Mouse (Mus musculus) hindbrain, embryonic 13.5 days (tissue): ENCODE measurements around the gene Prrt4. TPM values are rescaled to one million over a fixed set of nuclear protein-coding genes. Genes with fewer than 3 reads are reported as not detected.
"Not testable (repeated sequence)": the region's sequence is repeated elsewhere in the genome, so short reads cannot be mapped to it uniquely, and the experiment has no call there.

Experiments
- ATAC-seq: fragments of 200-750 bp; cut with Nextera tagmentation; 2 replicates; pipeline ENCODE4 v1.8.0; 2017; ENCODE audit warnings: moderate TSS enrichment; ENCODE audit not compliant: low FRiP score
- H3K27ac ChIP-seq: fragments of 300-500 bp; sonication (generic); 2 replicates; pipeline ENCODE4 v1.5.1; 2015; ENCODE audit warnings: inconsistent platforms, mild to moderate bottlenecking, moderate library complexity
- H3K27me3 ChIP-seq: fragments of 300-500 bp; sonication (generic); 2 replicates; pipeline ENCODE4 v1.6.1; 2015; ENCODE audit warnings: mild to moderate bottlenecking, inconsistent platforms
- H3K36me3 ChIP-seq: fragments of 300-500 bp; sonication (generic); 2 replicates; pipeline ENCODE4 v1.6.1; 2015; ENCODE audit warnings: mild to moderate bottlenecking, inconsistent platforms
- H3K4me1 ChIP-seq: fragments of 300-500 bp; sonication (generic); replicated peaks from 2 replicates; pipeline ENCODE4 v1.6.1; 2015; ENCODE audit warnings: inconsistent platforms
- H3K4me2 ChIP-seq: fragments of 300-500 bp; sonication (generic); 2 replicates; pipeline ENCODE4 v1.6.1; 2015; ENCODE audit warnings: inconsistent platforms, mild to moderate bottlenecking, moderate library complexity
- H3K4me3 ChIP-seq: fragments of 300-500 bp; sonication (generic); 2 replicates; pipeline ENCODE4 v1.5.1; 2015; ENCODE audit warnings: mild to moderate bottlenecking, inconsistent platforms
- H3K9ac ChIP-seq: fragments of 300-500 bp; sonication (generic); 2 replicates; pipeline ENCODE4 v1.6.1; 2015; ENCODE audit warnings: mild to moderate bottlenecking, inconsistent platforms
- H3K9me3 ChIP-seq: fragments of 300-500 bp; sonication (generic); 2 replicates; pipeline ENCODE4 v1.6.1; 2016; ENCODE audit warnings: inconsistent platforms
- WGBS: fragments of 180-500 bp; shearing (Covaris S2); methylation state at CpG from one replicate; pipeline ENCODE4 v1.1.7; 2015; 5-methylcytosine and 5-hydroxymethylcytosine counted together
- polyA plus RNA-seq: library from polyadenylated mRNA; unstranded; fragments of >200 nt; fragmentation: Nextera tagmentation; extraction: Ambion mirVana; gene quantifications from 2 replicates; pipeline ENCODE4 v1.2.1, GENCODE M21; 2015

The Prrt4 gene
- 4.7 and 4.8 TPM in 2 replicates for polyA plus RNA-seq

DNA sequence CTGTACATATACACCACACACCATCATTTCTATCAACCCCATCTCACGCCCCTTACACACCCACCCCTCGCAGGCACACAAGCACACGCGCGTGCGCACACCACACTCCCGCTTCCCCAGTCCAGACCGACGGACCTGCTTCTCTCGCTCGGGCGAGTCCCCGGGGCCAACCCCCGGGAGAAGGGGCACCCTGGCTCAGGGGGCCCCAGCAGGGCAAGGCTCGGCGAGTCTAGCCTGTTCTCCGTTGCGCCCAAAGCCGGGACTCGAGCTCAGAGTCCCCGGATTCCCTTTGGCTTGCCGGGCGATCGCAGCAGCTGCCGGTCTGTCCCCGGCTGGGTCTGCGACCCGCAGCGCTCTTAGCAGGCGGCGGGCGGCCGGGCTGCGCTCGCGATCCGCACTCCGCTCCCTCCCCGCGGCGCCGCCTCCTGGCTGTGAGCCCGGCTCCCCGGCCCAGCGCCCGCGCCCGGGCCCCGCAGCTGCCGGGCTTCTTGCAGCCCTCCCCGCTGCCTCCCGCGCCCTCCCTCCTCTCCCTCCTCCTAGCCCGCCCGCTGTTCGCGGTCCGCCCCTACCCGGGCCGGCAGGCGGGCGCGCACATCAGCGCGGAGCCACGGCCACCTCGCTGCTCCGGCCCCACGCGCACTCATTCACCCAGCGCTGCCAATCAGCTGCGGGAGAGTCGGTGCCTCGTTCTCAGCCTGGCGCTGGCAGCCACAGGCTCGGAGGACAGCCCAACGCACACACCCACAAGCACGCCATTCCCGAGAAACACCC is at the start of gene Prrt4:
Gene Prrt4, minus strand, starts transcription at position 697 of the 771 bp plus-strand sequence.
- H3K9ac ChIP-seq: peak within 1 kb of the TSS; percentile 88
- H3K9me3 ChIP-seq: no peaks in the 10 kb centered on the region
- H3K27ac ChIP-seq: peak within 1 kb of the TSS; percentile 93
- no peaks in the 10 kb centered on the region for H3K36me3 ChIP-seq
- H3K4me3 ChIP-seq: peak within 1 kb of the TSS; percentile 64
- H3K27me3 ChIP-seq: peaks cover 58% of the 10 kb centered on the region
- peak within 1 kb of the TSS; percentile 80 for H3K4me2 ChIP-seq
- WGBS: under 1% methylated on average over 69 of the region's 79 CpGs
- H3K4me1 ChIP-seq: peaks cover 16% of the 10 kb centered on the region
- peak; percentile 83 for ATAC-seq

GRCm38 (mm10) chr6:29217717-29218116 is 38.3 kb upstream of the Prrt4 start:
- ATAC-seq, H3K27ac ChIP-seq, H3K9me3 ChIP-seq, H3K4me2 ChIP-seq, H3K36me3 ChIP-seq, H3K4me3 ChIP-seq, H3K9ac ChIP-seq: not testable (repeated sequence)
- H3K27me3 ChIP-seq: peaks cover 24% of the 10 kb centered on the region
- H3K4me1 ChIP-seq: peaks cover 39% of the 10 kb centered on the region
- 95% methylated on average over 2 of the region's 3 CpGs for WGBS

- peak; percentile 67 for ATAC-seq
- Histone ChIP-seq H3K27ac (peak within 1 kb of the TSS; percentile 52; the same call in 1 of the 2 replicates), H3K9me3 (no peaks in the 10 kb centered on the region), H3K4me3 (peak within 1 kb of the TSS; percentile 72), H3K4me1 (peaks cover 51% of the 10 kb centered on the region), H3K9ac (peak within 1 kb of the TSS; percentile 83), H3K4me2 (peak within 1 kb of the TSS; percentile 99), H3K36me3 (no peaks in the 10 kb centered on the region), H3K27me3 (peaks cover 24% of the 10 kb centered on the region)
- under 1% methylated on average over 48 of the region's 56 CpGs for WGBS
These were observed 36.6 kb upstream of the Prrt4 start, which contains the start of gene Impdh1 for GRCm38 (mm10) chr6:29215881-29216501. Gene Impdh1, minus strand, starts transcription at chr6:29216364.

DNA sequence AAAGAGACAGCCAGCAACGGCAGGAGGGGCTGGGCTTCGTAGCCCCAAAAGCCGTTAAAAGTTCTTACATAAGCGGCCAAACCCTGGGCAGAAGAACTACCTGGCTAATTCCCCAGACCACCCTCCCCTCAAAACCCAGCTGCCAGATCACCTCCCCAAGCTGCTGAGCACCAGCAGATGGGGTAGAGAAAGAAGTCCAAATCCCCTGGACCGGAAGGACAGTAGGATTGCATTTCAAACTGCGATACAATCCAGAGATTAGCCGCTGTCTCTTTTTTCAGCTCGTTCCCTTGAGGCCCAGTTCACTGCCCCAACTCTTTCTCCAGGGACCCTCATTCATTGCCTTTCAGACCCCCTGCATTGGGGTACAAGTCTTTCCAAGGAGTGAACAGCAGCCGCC is 35.8 kb upstream of the Prrt4 start:
- Histone ChIP-seq H3K9ac (peak overlapping the region; percentile 83), H3K4me2 (peak overlapping the region; percentile 99), H3K4me3 (peak overlapping the region; percentile 72), H3K4me1 (peaks cover 58% of the 10 kb centered on the region), H3K9me3 (no peaks in the 10 kb centered on the region), H3K27me3 (peaks cover 24% of the 10 kb centered on the region), H3K36me3 (no peaks in the 10 kb centered on the region), H3K27ac (no peak overlapping the region)
- ATAC-seq: no peak
- WGBS: 10% methylated on average over 9 of the region's 9 CpGs

DNA sequence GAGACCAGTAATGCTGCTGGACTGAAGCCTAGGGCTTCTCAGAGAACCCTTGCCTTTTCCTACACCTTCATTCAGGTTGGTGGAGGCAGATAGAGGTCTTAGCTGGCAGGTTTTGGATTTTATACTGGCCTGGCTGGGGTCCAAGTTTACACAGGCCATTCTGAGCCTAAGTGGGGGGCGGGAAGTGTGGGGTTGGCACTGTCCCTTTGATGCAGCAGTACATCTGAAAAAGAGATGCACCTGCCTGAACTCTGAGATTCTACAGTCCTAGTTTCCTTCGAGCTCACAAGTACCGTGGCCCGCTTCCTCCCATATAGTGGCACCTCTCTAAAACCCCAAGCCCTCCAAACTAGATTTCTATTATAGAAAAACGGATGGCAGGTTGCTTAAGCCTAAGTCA is 35.4 kb upstream of the Prrt4 start:
- H3K4me3 ChIP-seq: peak overlapping the region; percentile 72; the same call in 1 of the 2 replicates
- no peaks in the 10 kb centered on the region for H3K9me3 ChIP-seq
- H3K4me1 ChIP-seq: peaks cover 62% of the 10 kb centered on the region
- H3K9ac ChIP-seq: no peak overlapping the region
- H3K4me2 ChIP-seq: peak overlapping the region; percentile 99
- 32% methylated on average over 5 of the region's 5 CpGs for WGBS
- H3K27ac ChIP-seq: no peak overlapping the region
- peaks cover 24% of the 10 kb centered on the region for H3K27me3 ChIP-seq
- no peak for ATAC-seq
- no peaks in the 10 kb centered on the region for H3K36me3 ChIP-seq

- ATAC-seq: no peak
- H3K27me3 ChIP-seq: peaks cover 24% of the 10 kb centered on the region
- H3K9ac ChIP-seq: no peak overlapping the region
- peaks cover 66% of the 10 kb centered on the region for H3K4me1 ChIP-seq
- H3K4me2 ChIP-seq: no peak overlapping the region
- no peak overlapping the region for H3K27ac ChIP-seq
- no peak overlapping the region for H3K4me3 ChIP-seq
- WGBS: 5% methylated on average over 1 of the region's 1 CpGs
- no peaks in the 10 kb centered on the region for H3K9me3 ChIP-seq
- H3K36me3 ChIP-seq: no peaks in the 10 kb centered on the region
These were observed 34.9 kb upstream of the Prrt4 start for GRCm38 (mm10) chr6:29214245-29214644.

DNA sequence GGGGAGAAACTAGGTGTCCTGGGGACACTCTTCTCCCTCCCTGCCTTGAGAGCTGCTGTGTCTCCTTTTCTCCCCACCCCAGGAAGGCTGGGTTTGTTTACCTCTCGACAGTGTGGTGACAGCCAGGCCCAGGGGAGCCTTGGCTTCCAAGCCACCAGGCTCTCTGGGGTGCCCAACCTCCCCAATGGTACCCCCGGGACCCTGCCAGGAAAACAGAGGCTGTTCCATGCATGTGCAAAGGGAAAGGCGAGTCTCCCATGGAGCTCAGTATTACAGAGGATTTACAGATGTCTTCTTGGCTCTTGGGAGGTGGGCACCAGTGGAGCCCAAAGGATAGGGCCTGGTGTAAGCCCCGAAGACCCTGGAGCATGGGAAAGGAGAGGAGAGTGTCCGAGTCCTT is 34.1 kb upstream of the Prrt4 start:
- Histone ChIP-seq H3K9me3 (no peaks in the 10 kb centered on the region), H3K27me3 (peaks cover 24% of the 10 kb centered on the region), H3K9ac (no peak overlapping the region), H3K4me3 (no peak overlapping the region), H3K4me1 (peaks cover 74% of the 10 kb centered on the region), H3K36me3 (no peaks in the 10 kb centered on the region), H3K27ac (no peak overlapping the region), H3K4me2 (no peak overlapping the region)
- ATAC-seq: no peak
- 56% methylated on average over 5 of the region's 5 CpGs for WGBS

DNA sequence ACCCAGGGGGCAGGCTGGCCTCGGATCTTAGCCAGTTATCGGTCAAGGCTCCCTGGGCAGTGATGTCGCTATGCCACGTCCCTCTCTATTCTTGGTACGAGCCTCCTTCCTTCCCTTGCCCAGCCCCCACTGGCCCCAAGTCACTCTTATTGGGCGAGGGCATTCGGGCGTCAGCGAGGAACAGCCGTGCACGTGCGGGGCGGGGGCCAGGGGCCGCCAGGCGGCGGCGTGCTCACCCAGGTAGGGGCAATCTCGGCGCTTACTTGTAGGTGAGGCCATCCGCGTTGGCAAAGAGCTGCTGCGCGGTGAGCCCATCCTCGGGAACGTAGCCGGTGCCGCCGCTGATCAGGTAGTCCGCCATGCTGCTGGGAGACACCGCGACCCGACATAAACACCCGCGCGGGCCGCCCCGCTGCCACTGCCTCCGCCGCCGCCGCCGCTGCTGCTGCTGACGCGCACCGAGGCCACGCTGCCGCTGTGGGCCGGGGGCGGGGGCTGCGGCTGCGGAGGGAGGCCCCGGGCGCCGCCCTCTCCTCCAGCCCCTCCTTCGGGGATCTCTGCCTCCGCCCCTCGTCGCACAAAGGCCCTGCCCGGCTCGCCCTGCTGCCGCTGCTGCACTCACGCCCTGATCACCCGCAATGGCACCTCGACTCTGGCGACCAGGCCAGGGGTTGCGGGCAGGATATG is 32.6 kb upstream of the Prrt4 start:
- Histone ChIP-seq H3K27me3 (peaks cover 24% of the 10 kb centered on the region), H3K9ac (peak overlapping the region; percentile 85), H3K4me1 (peaks cover 74% of the 10 kb centered on the region), H3K27ac (peak overlapping the region; percentile 90), H3K4me3 (peak overlapping the region; percentile 62), H3K36me3 (peaks cover 3% of the 10 kb centered on the region), H3K9me3 (no peaks in the 10 kb centered on the region), H3K4me2 (peak overlapping the region; percentile 80)
- peak; percentile 83 for ATAC-seq
- WGBS: under 1% methylated on average over 59 of the region's 66 CpGs

DNA sequence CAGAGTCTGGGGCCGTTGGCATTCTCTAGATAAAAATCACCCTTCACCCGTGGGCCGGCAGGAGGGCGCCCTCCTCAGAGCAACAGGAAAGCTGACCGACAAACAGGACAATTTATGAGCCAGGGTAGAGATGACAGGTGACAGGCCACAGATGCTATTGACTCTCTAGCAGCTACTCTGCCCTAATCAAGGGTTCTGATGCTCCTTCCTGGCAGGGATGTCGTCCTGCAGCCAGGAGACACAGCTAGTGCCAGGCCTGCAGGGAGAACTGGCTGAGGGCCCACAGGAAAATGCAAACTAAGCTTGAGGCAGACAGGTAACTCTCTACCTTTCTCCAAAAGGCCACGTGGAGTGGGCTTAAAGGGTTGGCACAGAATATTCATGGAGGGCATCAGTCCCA is 31.8 kb upstream of the Prrt4 start:
- 27% methylated on average over 7 of the region's 7 CpGs for WGBS
- peak overlapping the region; percentile 62 for H3K4me3 ChIP-seq
- H3K36me3 ChIP-seq: peaks cover 11% of the 10 kb centered on the region
- H3K27me3 ChIP-seq: peaks cover 24% of the 10 kb centered on the region
- peak overlapping the region; percentile 90 for H3K27ac ChIP-seq
- peaks cover 69% of the 10 kb centered on the region for H3K4me1 ChIP-seq
- no peaks in the 10 kb centered on the region for H3K9me3 ChIP-seq
- H3K9ac ChIP-seq: peak overlapping the region; percentile 85
- no peak for ATAC-seq
- peak overlapping the region; percentile 80 for H3K4me2 ChIP-seq

- Histone ChIP-seq H3K27me3 (peaks cover 20% of the 10 kb centered on the region), H3K4me3 (0 out of 2 replicates have a peak overlapping the region, but pooled peaks have one; percentile 62), H3K4me1 (peaks cover 61% of the 10 kb centered on the region), H3K36me3 (peaks cover 16% of the 10 kb centered on the region), H3K9ac (no peak overlapping the region; the same call in 1 of the 2 replicates), H3K4me2 (peak overlapping the region; percentile 80), H3K9me3 (no peaks in the 10 kb centered on the region), H3K27ac (no peak overlapping the region)
- 85% methylated on average over 9 of the region's 9 CpGs for WGBS
- ATAC-seq: no peak
These were observed 31.0 kb upstream of the Prrt4 start for GRCm38 (mm10) chr6:29210231-29210936.

- no peak for ATAC-seq
These were observed 28.8 kb upstream of the Prrt4 start for GRCm38 (mm10) chr6:29208178-29208577.

More at GRCm38 (mm10) chr6:29208178-29208577, 28.8 kb upstream of the Prrt4 start:
- Histone ChIP-seq H3K4me3 (no peak overlapping the region), H3K36me3 (peaks cover 37% of the 10 kb centered on the region), H3K9me3 (no peaks in the 10 kb centered on the region), H3K4me2 (no peak overlapping the region), H3K9ac (peak overlapping the region; percentile 31; the same call in 1 of the 2 replicates), H3K27me3 (no peaks in the 10 kb centered on the region), H3K27ac (no peak overlapping the region), H3K4me1 (peaks cover 40% of the 10 kb centered on the region)
- 90% methylated on average over 5 of the region's 5 CpGs for WGBS
